Mouse (Mus musculus) MN1 (cell line): ENCODE results near the gene Lrrc42.

ENCODE experiments used
- DNase-seq: peaks from one replicate; pipeline ENCODE4 v3.0.0-alpha.2; 2016; ENCODE audit warnings: low spot score

Lrrc42 gene

GRCm38 (mm10) chr4:107198072-107198471 lies 55.3 kb downstream of the Lrrc42 start:
- no peak for DNase-seq

GRCm38 (mm10) chr4:107196454-107196853 lies 56.9 kb downstream of the Lrrc42 start:
- no peak for DNase-seq

GRCm38 (mm10) chr4:107193841-107194240 lies 59.5 kb downstream of the Lrrc42 start:
- DNase-seq, result no peak

- no peak for DNase-seq
Measured at GRCm38 (mm10) chr4:107185703-107186102, 67.6 kb downstream of the Lrrc42 start.
